Mouse (Mus musculus) embryonic facial prominence, embryonic 14.5 days (tissue): ENCODE results near the gene Mgrn1. TPM values are rescaled to one million over a fixed set of nuclear protein-coding genes. Genes with fewer than 3 reads are reported as not detected.

ENCODE experiments used
- ATAC-seq: fragments of 200-750 bp; cut with Nextera tagmentation; 2 replicates; pipeline ENCODE4 v1.8.0; 2017; ENCODE audit warnings: low read depth, moderate number of reproducible peaks, moderate TSS enrichment
- DNase-seq: peaks from one replicate; pipeline ENCODE4 v3.0.0-alpha.2; 2015; ENCODE audit warnings: low spot score
- H3K27ac ChIP-seq: fragments of 300-500 bp; sonication (generic); replicated peaks from 2 replicates; pipeline ENCODE4 v1.5.1; 2014; ENCODE audit warnings: low read depth, mild to moderate bottlenecking, low read length, moderate library complexity
- H3K27me3 ChIP-seq: fragments of 300-500 bp; sonication (generic); replicated peaks from 2 replicates; pipeline ENCODE4 v1.6.1; 2014; ENCODE audit warnings: low read length; ENCODE audit not compliant: control insufficient read depth, insufficient read depth
- H3K36me3 ChIP-seq: fragments of 300-500 bp; sonication (generic); 2 replicates; pipeline ENCODE4 v1.6.1; 2014; ENCODE audit warnings: low read length, mixed read lengths; ENCODE audit not compliant: control insufficient read depth, insufficient read depth
- H3K4me1 ChIP-seq: fragments of 300-500 bp; sonication (generic); 2 replicates; pipeline ENCODE4 v1.6.1; 2014; ENCODE audit warnings: antibody characterized with exemption, low read length; ENCODE audit not compliant: control insufficient read depth, insufficient read depth
- H3K4me2 ChIP-seq: fragments of 300-500 bp; sonication (generic); 2 replicates; pipeline ENCODE4 v1.6.1; 2014; ENCODE audit warnings: low read depth, mild to moderate bottlenecking, low read length, moderate library complexity, mixed read lengths
- H3K4me3 ChIP-seq: fragments of 300-500 bp; sonication (generic); 2 replicates; pipeline ENCODE4 v1.5.1; 2014; ENCODE audit warnings: low read depth, mild to moderate bottlenecking, low read length
- H3K9ac ChIP-seq: fragments of 300-500 bp; sonication (generic); 2 replicates; pipeline ENCODE4 v1.6.1; 2014; ENCODE audit warnings: low read depth, mild to moderate bottlenecking, low read length, moderate library complexity, mixed read lengths
- H3K9me3 ChIP-seq: fragments of 300-500 bp; sonication (generic); 2 replicates; pipeline ENCODE4 v1.6.1; 2016; ENCODE audit warnings: low read length; ENCODE audit not compliant: control insufficient read depth
- WGBS: fragments of 180-500 bp; shearing (Covaris S2); extraction: QIAGEN DNeasy Blood & Tissue Kit; methylation state at CpG from one replicate; pipeline ENCODE4 v1.1.7; 2014; 5-methylcytosine and 5-hydroxymethylcytosine counted together
- polyA plus RNA-seq: library from polyadenylated mRNA; unstranded; fragments of >200 nt; fragmentation: Nextera tagmentation; extraction: Ambion mirVana; gene quantifications from 2 replicates; pipeline ENCODE4 v1.2.1, GENCODE M21; 2014

Mgrn1 gene
- polyA plus RNA-seq, 1 experiment from 2014 or later, result 76.2 TPM

GRCm38 (mm10) chr16:4907972-4908371, 21.9 kb downstream of the Mgrn1 start:
- H3K9ac ChIP-seq, result no peak overlapping the region
- H3K4me2 ChIP-seq, result no peak overlapping the region
- no peaks in the 10 kb centered on the region for H3K4me1 ChIP-seq
- H3K27me3 ChIP-seq, result no peaks in the 10 kb centered on the region
- H3K36me3 ChIP-seq, result peaks cover 38% of the 10 kb centered on the region
- WGBS, result 54% methylated on average over 5 of the region's 5 CpGs
- no peak overlapping the region for H3K27ac ChIP-seq
- no peaks in the 10 kb centered on the region for H3K9me3 ChIP-seq
- DNase-seq (no peak), ATAC-seq (no peak)
- H3K4me3 ChIP-seq, result no peak overlapping the region

GRCm38 (mm10) chr16:4909745-4910144, 23.7 kb downstream of the Mgrn1 start:
- Histone ChIP-seq H3K4me1 (no peaks in the 10 kb centered on the region), H3K27me3 (no peaks in the 10 kb centered on the region), H3K9me3 (no peaks in the 10 kb centered on the region), H3K36me3 (peaks cover 49% of the 10 kb centered on the region), H3K4me2 (no peak overlapping the region), H3K9ac (no peak overlapping the region), H3K27ac (no peak overlapping the region), H3K4me3 (no peak overlapping the region)
- 96% methylated on average over 2 of the region's 2 CpGs for WGBS
- DNase-seq (no peak), ATAC-seq (no peak)

GRCm38 (mm10) chr16:4910758-4911157, 24.7 kb downstream of the Mgrn1 start:
- H3K27ac ChIP-seq, result no peak overlapping the region
- peaks cover 56% of the 10 kb centered on the region for H3K36me3 ChIP-seq
- ATAC-seq, result no peak
- no peak overlapping the region for H3K4me3 ChIP-seq
- H3K4me2 ChIP-seq, result no peak overlapping the region
- H3K9me3 ChIP-seq, result no peaks in the 10 kb centered on the region
- no peak for DNase-seq
- H3K9ac ChIP-seq, result no peak overlapping the region
- H3K27me3 ChIP-seq, result no peaks in the 10 kb centered on the region
- no peaks in the 10 kb centered on the region for H3K4me1 ChIP-seq
- WGBS, result 95% methylated on average over 8 of the region's 8 CpGs

- H3K9ac ChIP-seq, result no peak overlapping the region
- peaks cover 70% of the 10 kb centered on the region for H3K36me3 ChIP-seq
- no peaks in the 10 kb centered on the region for H3K4me1 ChIP-seq
- 75% methylated on average over 10 of the region's 10 CpGs for WGBS
- H3K27me3 ChIP-seq, result no peaks in the 10 kb centered on the region
- no peak overlapping the region for H3K4me2 ChIP-seq
- no peak for ATAC-seq
- no peak overlapping the region for H3K4me3 ChIP-seq
- no peak for DNase-seq
- peak overlapping the region; percentile 30; the same call in 1 of the 2 replicates for H3K27ac ChIP-seq
- no peaks in the 10 kb centered on the region for H3K9me3 ChIP-seq
These were observed 26.1 kb downstream of the Mgrn1 start for GRCm38 (mm10) chr16:4912074-4912648.

GRCm38 (mm10) chr16:4912907-4913782, 27.1 kb downstream of the Mgrn1 start:
- peak; percentile 1; the same call in 1 of the 2 replicates for ATAC-seq
- peak; percentile 27 for DNase-seq
- no peaks in the 10 kb centered on the region for H3K9me3 ChIP-seq
- no peak overlapping the region for H3K9ac ChIP-seq
- no peaks in the 10 kb centered on the region for H3K27me3 ChIP-seq
- H3K4me2 ChIP-seq, result no peak overlapping the region
- peak overlapping the region; percentile 30 for H3K27ac ChIP-seq
- peaks cover 70% of the 10 kb centered on the region for H3K36me3 ChIP-seq
- no peak overlapping the region for H3K4me3 ChIP-seq
- H3K4me1 ChIP-seq, result no peaks in the 10 kb centered on the region
- WGBS, result 57% methylated on average over 11 of the region's 11 CpGs

GRCm38 (mm10) chr16:4913783-4914735, 28.0 kb downstream of the Mgrn1 start:
- H3K4me2 ChIP-seq, result no peak overlapping the region
- peaks cover 74% of the 10 kb centered on the region for H3K36me3 ChIP-seq
- no peak overlapping the region for H3K9ac ChIP-seq
- H3K4me1 ChIP-seq, result no peaks in the 10 kb centered on the region
- 34% methylated on average over 11 of the region's 12 CpGs for WGBS
- ATAC-seq (peak; percentile 76), DNase-seq (peak; percentile 81)
- H3K4me3 ChIP-seq, result no peak overlapping the region
- no peak overlapping the region for H3K27ac ChIP-seq
- H3K27me3 ChIP-seq, result no peaks in the 10 kb centered on the region
- H3K9me3 ChIP-seq, result no peaks in the 10 kb centered on the region

GRCm38 (mm10) chr16:4915931-4916330, 29.9 kb downstream of the Mgrn1 start:
- no peaks in the 10 kb centered on the region for H3K9me3 ChIP-seq
- no peak overlapping the region for H3K4me2 ChIP-seq
- H3K4me1 ChIP-seq, result no peaks in the 10 kb centered on the region
- peaks cover 72% of the 10 kb centered on the region for H3K36me3 ChIP-seq
- ATAC-seq (no peak), DNase-seq (no peak)
- H3K4me3 ChIP-seq, result no peak overlapping the region
- no peak overlapping the region for H3K9ac ChIP-seq
- no peak overlapping the region for H3K27ac ChIP-seq
- WGBS, result 87% methylated on average over 3 of the region's 3 CpGs
- H3K27me3 ChIP-seq, result no peaks in the 10 kb centered on the region

GRCm38 (mm10) chr16:4916608-4917007, 30.6 kb downstream of the Mgrn1 start:
- H3K9ac ChIP-seq, result no peak overlapping the region
- H3K27ac ChIP-seq, result no peak overlapping the region
- H3K4me3 ChIP-seq, result no peak overlapping the region
- H3K4me2 ChIP-seq, result no peak overlapping the region
- DNase-seq (no peak), ATAC-seq (no peak)
- no peaks in the 10 kb centered on the region for H3K9me3 ChIP-seq
- H3K27me3 ChIP-seq, result no peaks in the 10 kb centered on the region
- no peaks in the 10 kb centered on the region for H3K4me1 ChIP-seq
- peaks cover 71% of the 10 kb centered on the region for H3K36me3 ChIP-seq
- 85% methylated on average over 2 of the region's 2 CpGs for WGBS
